ENCODE assay signal across 7 mouse cellular contexts in genomic region chr19:7240291-7240690, GRCm38 (mm10). TPM values are rescaled to one million over a fixed set of nuclear protein-coding genes. Genes with fewer than 3 reads are reported as not detected.
DNase-seq lines count a peak whose midpoint lies in the region; ATAC-seq lines count a peak whose summit lies in the region.

No protein-coding gene starts in this region.

- H3K9me3 ChIP-seq in megakaryocyte, embryonic 14.5 days: no peaks in the 10 kb centered on the region
- H3K9me3 ChIP-seq in hindbrain, embryonic 12.5 days (replicated peaks): no peaks in the 10 kb centered on the region
- H3K9me3 ChIP-seq in midbrain, embryonic 12.5 days: no peaks in the 10 kb centered on the region

- ATAC-seq in megakaryocyte, adult 5-6 weeks (ENCODE audit: poor library complexity, severe bottlenecking): no peak
- ATAC-seq in hindbrain, embryonic 12.5 days (ENCODE audit: low FRiP score): no peak
- no peak for ATAC-seq in midbrain, embryonic 12.5 days (ENCODE audit: low FRiP score, low read depth)

- peaks cover 55% of the 10 kb centered on the region for H3K4me1 ChIP-seq in megakaryocyte, embryonic 14.5 days
- H3K4me1 ChIP-seq in hindbrain, embryonic 12.5 days: peaks cover 13% of the 10 kb centered on the region
- peaks cover 29% of the 10 kb centered on the region for H3K4me1 ChIP-seq in midbrain, embryonic 12.5 days

- peak overlapping the region; percentile 99 for H3K4me3 ChIP-seq in megakaryocyte, embryonic 14.5 days (replicated peaks)
- H3K4me3 ChIP-seq in hindbrain, embryonic 12.5 days: peak overlapping the region; percentile 73
- peak overlapping the region; percentile 60 for H3K4me3 ChIP-seq in midbrain, embryonic 12.5 days

- peak overlapping the region; percentile 83 for H3K9ac ChIP-seq in hindbrain, embryonic 12.5 days
- H3K9ac ChIP-seq in midbrain, embryonic 12.5 days (replicated peaks): peak overlapping the region; percentile 88

- H3K36me3 ChIP-seq in megakaryocyte, embryonic 14.5 days (replicated peaks; ENCODE audit: low read length): peaks cover 33% of the 10 kb centered on the region
- 0 out of 2 replicates have a peak, but pooled peaks cover 4% of the 10 kb centered on the region for H3K36me3 ChIP-seq in hindbrain, embryonic 12.5 days
- H3K36me3 ChIP-seq in midbrain, embryonic 12.5 days: no peaks in the 10 kb centered on the region

- H3K27me3 ChIP-seq in megakaryocyte, embryonic 14.5 days (replicated peaks): peaks cover 23% of the 10 kb centered on the region
- H3K27me3 ChIP-seq in hindbrain, embryonic 12.5 days: peaks cover 3% of the 10 kb centered on the region; the same call in 1 of the 2 replicates
- peaks cover 21% of the 10 kb centered on the region for H3K27me3 ChIP-seq in midbrain, embryonic 12.5 days

- DNase-seq in embryo, embryonic 10.5 days (ENCODE audit: low spot score): peak; percentile 34
- no peak for DNase-seq in ovary, postnatal 10 days (ENCODE audit: low spot score)
- no peak for DNase-seq in gastrocnemius, postnatal 4 days (ENCODE audit: low spot score in 2 of 2)

- peak overlapping the region; percentile 87 for H3K4me2 ChIP-seq in hindbrain, embryonic 12.5 days (replicated peaks)
- peak overlapping the region; percentile 87 for H3K4me2 ChIP-seq in midbrain, embryonic 12.5 days (replicated peaks)

- H3K27ac ChIP-seq in hindbrain, embryonic 12.5 days: peak overlapping the region; percentile 88
- H3K27ac ChIP-seq in midbrain, embryonic 12.5 days (replicated peaks): peak overlapping the region; percentile 83; the same call in 1 of the 2 replicates

- 4% methylated on average over 13 of the region's 13 CpGs for WGBS in hindbrain, embryonic 12.5 days
- 4% methylated on average over 13 of the region's 13 CpGs for WGBS in midbrain, embryonic 12.5 days

RNA-seq across cellular contexts. Expression of gene Naa40, which starts 0.7 kb away (rescaled TPM):
- polyA plus RNA-seq in megakaryocyte, embryonic 14.5 days (2012; ENCODE audit: insufficient read depth, low replicate concordance): 14.4 and 15.8 TPM in 2 replicates
- total RNA-seq in megakaryocyte, adult 5-6 weeks (2015): 31.2 and 31.9 TPM in 2 replicates
- 31.9 and 33.2 TPM in 2 replicates for total RNA-seq in megakaryocyte, adult 5-6 weeks (2017)
- polyA plus RNA-seq in hindbrain, embryonic 12.5 days (2016; fragmentation: Nextera tagmentation; extraction: Ambion mirVana): 75.9 and 77.6 TPM in 2 replicates
- 88.4 and 91.0 TPM in 2 replicates for polyA plus RNA-seq in midbrain, embryonic 12.5 days (2016; fragmentation: Nextera tagmentation; extraction: Ambion mirVana)
- total RNA-seq in gastrocnemius, postnatal 4 days (2021): 10 to 100 TPM; 20.1 to 22.4 TPM

RNA-seq across cellular contexts. Expression of gene Cox8a, which starts 22.9 kb away (rescaled TPM):
- polyA plus RNA-seq in megakaryocyte, embryonic 14.5 days (2012; ENCODE audit: insufficient read depth, low replicate concordance): 446 and 491 TPM in 2 replicates
- 493 and 496 TPM in 2 replicates for total RNA-seq in megakaryocyte, adult 5-6 weeks (2015)
- 661 and 699 TPM in 2 replicates for total RNA-seq in megakaryocyte, adult 5-6 weeks (2017)
- 715 and 817 TPM in 2 replicates for polyA plus RNA-seq in hindbrain, embryonic 12.5 days (2016; fragmentation: Nextera tagmentation; extraction: Ambion mirVana)
- polyA plus RNA-seq in midbrain, embryonic 12.5 days (2016; fragmentation: Nextera tagmentation; extraction: Ambion mirVana): 763 and 786 TPM in 2 replicates
- total RNA-seq in gastrocnemius, postnatal 4 days (2021): 100 to 1,000 TPM; 437 to 448 TPM

RNA-seq across cellular contexts. Expression of gene Rcor2, which starts 26.8 kb away (rescaled TPM):
- polyA plus RNA-seq in megakaryocyte, embryonic 14.5 days (2012; ENCODE audit: insufficient read depth, low replicate concordance): 206 and 356 TPM in 2 replicates
- total RNA-seq in megakaryocyte, adult 5-6 weeks (2015): 0.45 TPM in 1 of 2 replicates, not detected in the other
- total RNA-seq in megakaryocyte, adult 5-6 weeks (2017): 0.08 and 1.9 TPM in 2 replicates
- polyA plus RNA-seq in hindbrain, embryonic 12.5 days (2016; fragmentation: Nextera tagmentation; extraction: Ambion mirVana): 62.5 and 66.6 TPM in 2 replicates
- 93.7 and 96.3 TPM in 2 replicates for polyA plus RNA-seq in midbrain, embryonic 12.5 days (2016; fragmentation: Nextera tagmentation; extraction: Ambion mirVana)
- 10 to 100 TPM; 11.0 to 13.1 TPM for total RNA-seq in gastrocnemius, postnatal 4 days (2021)

RNA-seq across cellular contexts. Expression of gene Otub1, which starts 34.2 kb away (rescaled TPM):
- 111 and 112 TPM in 2 replicates for polyA plus RNA-seq in megakaryocyte, embryonic 14.5 days (2012; ENCODE audit: insufficient read depth, low replicate concordance)
- 33.6 and 40.7 TPM in 2 replicates for total RNA-seq in megakaryocyte, adult 5-6 weeks (2015)
- total RNA-seq in megakaryocyte, adult 5-6 weeks (2017): 76.2 and 81.8 TPM in 2 replicates
- 217 and 218 TPM in 2 replicates for polyA plus RNA-seq in hindbrain, embryonic 12.5 days (2016; fragmentation: Nextera tagmentation; extraction: Ambion mirVana)
- polyA plus RNA-seq in midbrain, embryonic 12.5 days (2016; fragmentation: Nextera tagmentation; extraction: Ambion mirVana): 230 and 248 TPM in 2 replicates
- total RNA-seq in gastrocnemius, postnatal 4 days (2021): 10 to 100 TPM; 73.9 to 79.3 TPM
